Mouse (Mus musculus) cerebellum, adult 2 months (tissue): ENCODE measurements at regions not wholly inside any gene's neighbourhood (a gene's known extent, or its start where the extent isn't known, plus 50 kb on each side); places are given as distances from the start of the nearest gene placed in this dataset.

ENCODE experiments used
- CTCF ChIP-seq: fragments of 200-500 bp; IDR thresholded peaks from 2 replicates; pipeline ENCODE4 v1.5.1; 2011; ENCODE audit warnings: low read depth, mild to moderate bottlenecking, control low read depth, low read length, moderate library complexity, borderline replicate concordance; ENCODE audit not compliant: insufficient read depth
- POLR2A ChIP-seq: fragments of 200-500 bp; IDR thresholded peaks from 2 replicates; pipeline ENCODE4 v1.6.1; 2011; ENCODE audit warnings: low read length, control low read depth, borderline replicate concordance; ENCODE audit not compliant: insufficient read depth

- no peak for TF ChIP-seq POLR2A
- no peak for TF ChIP-seq CTCF
Measured at GRCm38 (mm10) chr4:56576837-56577548, 162.9 kb upstream of the Gm26657 start.
